Mouse (Mus musculus) hindbrain, postnatal 0 days (tissue): Measurements from ENCODE around the gene Fads3. TPM values are rescaled to one million over a fixed set of nuclear protein-coding genes. Genes with fewer than 3 reads are reported as not detected.

Source experiments
- ATAC-seq: fragments of 200-750 bp; cut with Nextera tagmentation; 2 replicates; pipeline ENCODE4 v1.8.0; 2017; ENCODE audit warnings: mild to moderate bottlenecking, moderate TSS enrichment, moderate library complexity
- DNase-seq: peaks from one replicate; pipeline ENCODE4 v3.0.0-alpha.2; 2015; ENCODE audit warnings: low spot score
- H3K27ac ChIP-seq: fragments of 300-500 bp; sonication (generic); 2 replicates; pipeline ENCODE4 v1.5.1; 2014; ENCODE audit warnings: mild to moderate bottlenecking
- H3K27me3 ChIP-seq: fragments of 300-500 bp; sonication (generic); 2 replicates; pipeline ENCODE4 v1.6.1; 2014; ENCODE audit warnings: low read length, mixed read lengths; ENCODE audit not compliant: insufficient read depth
- H3K36me3 ChIP-seq: fragments of 300-500 bp; sonication (generic); 2 replicates; pipeline ENCODE4 v1.6.1; 2014; ENCODE audit warnings: low read length, mixed read lengths; ENCODE audit not compliant: insufficient read depth
- H3K4me1 ChIP-seq: fragments of 300-500 bp; sonication (generic); 2 replicates; pipeline ENCODE4 v1.6.1; 2014; ENCODE audit warnings: antibody characterized with exemption, low read length, mixed read lengths; ENCODE audit not compliant: insufficient read depth
- H3K4me2 ChIP-seq: fragments of 300-500 bp; sonication (generic); 2 replicates; pipeline ENCODE4 v1.6.1; 2014; ENCODE audit warnings: low read depth, mild to moderate bottlenecking, low read length, moderate library complexity, mixed read lengths
- H3K4me3 ChIP-seq: fragments of 300-500 bp; sonication (generic); 2 replicates; pipeline ENCODE4 v1.5.1; 2014; ENCODE audit warnings: low read length
- H3K9ac ChIP-seq: fragments of 300-500 bp; sonication (generic); replicated peaks from 2 replicates; pipeline ENCODE4 v1.6.1; 2014; ENCODE audit warnings: mild to moderate bottlenecking, low read length, moderate library complexity, mixed read lengths
- H3K9me3 ChIP-seq: fragments of 300-500 bp; sonication (generic); 2 replicates; pipeline ENCODE4 v1.6.1; 2016; ENCODE audit warnings: low read length, mixed read lengths
- CTCF ChIP-seq: IDR thresholded peaks from 2 replicates; pipeline ENCODE4 v1.5.1; 2016; ENCODE audit warnings: antibody characterized with exemption, control low read depth, low read depth
- whole genome bisulfite sequencing: fragments of 180-500 bp; shearing (Covaris S2); extraction: QIAGEN DNeasy Blood & Tissue Kit; methylation state at CpG from one replicate; pipeline ENCODE4 v1.1.7; 2014; 5-methylcytosine and 5-hydroxymethylcytosine counted together
- polyA plus RNA-seq: library from polyadenylated mRNA; unstranded; fragments of >200 nt; fragmentation: Nextera tagmentation; extraction: Ambion mirVana; gene quantifications from 2 replicates; pipeline ENCODE4 v1.2.1, GENCODE M21; 2015
- total RNA-seq: library from RNA; depleted of rRNA; stranded (reverse); fragments of >200 nt; gene quantifications from 2 replicates; pipeline ENCODE4 v1.2.3, GENCODE M21; 2014

The Fads3 gene
- total and polyA plus RNA-seq, 2 experiments from 2014 or later, result 37.4 to 59.0 TPM

DNA sequence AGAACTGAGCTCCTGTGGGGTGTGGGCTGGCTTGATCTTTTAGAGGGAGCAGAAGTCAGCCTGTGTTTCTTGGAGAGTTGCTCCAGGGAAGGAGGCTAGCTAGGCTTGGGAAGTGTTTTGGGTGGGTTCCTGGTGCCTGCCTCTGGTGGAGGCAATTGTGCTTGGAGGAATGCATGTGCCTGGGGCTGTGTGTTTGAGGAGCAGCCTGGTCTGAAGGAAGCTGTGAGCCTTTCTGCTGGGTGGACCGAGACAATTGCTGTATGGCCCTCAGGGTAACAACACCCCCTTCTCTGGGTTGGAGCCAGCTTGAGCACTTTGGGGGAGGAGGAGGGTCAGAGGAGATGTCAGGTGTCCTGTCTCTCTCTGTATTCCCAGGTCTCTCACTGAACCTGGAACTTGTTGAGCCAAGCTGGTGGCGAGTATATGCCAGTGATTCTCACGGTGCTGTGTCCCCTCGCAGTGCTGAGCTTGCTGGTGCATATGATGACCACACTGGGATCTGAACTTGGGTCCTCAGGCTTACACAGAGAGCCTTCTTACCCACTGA is 22.1 kb upstream of the Fads3 start:
- no peak for ATAC-seq
- Histone ChIP-seq H3K4me1 (peaks cover 17% of the 10 kb centered on the region), H3K9ac (peak overlapping the region; percentile 60; the same call in 1 of the 2 replicates), H3K9me3 (no peaks in the 10 kb centered on the region), H3K36me3 (no peaks in the 10 kb centered on the region), H3K27me3 (no peaks in the 10 kb centered on the region), H3K4me2 (peak overlapping the region; percentile 96), H3K27ac (no peak overlapping the region), H3K4me3 (peak overlapping the region; percentile 67)
- TF ChIP-seq CTCF, result no peak
- 72% methylated on average over 4 of the region's 4 CpGs for WGBS
- DNase-seq, result no peak

DNA sequence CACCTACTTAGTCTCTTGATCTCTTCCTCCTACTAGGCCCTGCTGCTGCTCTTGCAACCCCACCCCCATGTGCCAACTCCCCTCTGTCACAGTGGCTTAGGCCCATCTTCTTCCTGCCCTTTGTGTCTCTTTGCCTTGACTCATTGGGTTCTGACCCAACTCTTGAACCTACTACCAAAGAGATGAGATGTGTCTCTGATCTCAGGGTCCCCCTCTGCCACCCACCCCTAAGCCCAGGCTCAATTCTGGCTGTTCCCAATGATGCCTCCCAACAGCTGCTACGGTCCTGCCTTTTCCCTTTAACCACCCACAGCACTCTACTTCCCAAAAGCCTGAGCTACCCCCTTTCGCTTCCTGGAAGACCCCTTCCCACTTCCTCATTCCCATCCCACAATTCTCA is 19.4 kb upstream of the Fads3 start:
- ATAC-seq, result no peak
- 89% methylated on average over 2 of the region's 2 CpGs for WGBS
- Histone ChIP-seq H3K36me3 (no peaks in the 10 kb centered on the region), H3K9ac (no peak overlapping the region), H3K9me3 (no peaks in the 10 kb centered on the region), H3K27ac (no peak overlapping the region; the same call in 1 of the 2 replicates), H3K4me2 (no peak overlapping the region), H3K4me3 (no peak overlapping the region), H3K27me3 (no peaks in the 10 kb centered on the region), H3K4me1 (peaks cover 22% of the 10 kb centered on the region)
- no peak for TF ChIP-seq CTCF
- DNase-seq, result no peak

DNA sequence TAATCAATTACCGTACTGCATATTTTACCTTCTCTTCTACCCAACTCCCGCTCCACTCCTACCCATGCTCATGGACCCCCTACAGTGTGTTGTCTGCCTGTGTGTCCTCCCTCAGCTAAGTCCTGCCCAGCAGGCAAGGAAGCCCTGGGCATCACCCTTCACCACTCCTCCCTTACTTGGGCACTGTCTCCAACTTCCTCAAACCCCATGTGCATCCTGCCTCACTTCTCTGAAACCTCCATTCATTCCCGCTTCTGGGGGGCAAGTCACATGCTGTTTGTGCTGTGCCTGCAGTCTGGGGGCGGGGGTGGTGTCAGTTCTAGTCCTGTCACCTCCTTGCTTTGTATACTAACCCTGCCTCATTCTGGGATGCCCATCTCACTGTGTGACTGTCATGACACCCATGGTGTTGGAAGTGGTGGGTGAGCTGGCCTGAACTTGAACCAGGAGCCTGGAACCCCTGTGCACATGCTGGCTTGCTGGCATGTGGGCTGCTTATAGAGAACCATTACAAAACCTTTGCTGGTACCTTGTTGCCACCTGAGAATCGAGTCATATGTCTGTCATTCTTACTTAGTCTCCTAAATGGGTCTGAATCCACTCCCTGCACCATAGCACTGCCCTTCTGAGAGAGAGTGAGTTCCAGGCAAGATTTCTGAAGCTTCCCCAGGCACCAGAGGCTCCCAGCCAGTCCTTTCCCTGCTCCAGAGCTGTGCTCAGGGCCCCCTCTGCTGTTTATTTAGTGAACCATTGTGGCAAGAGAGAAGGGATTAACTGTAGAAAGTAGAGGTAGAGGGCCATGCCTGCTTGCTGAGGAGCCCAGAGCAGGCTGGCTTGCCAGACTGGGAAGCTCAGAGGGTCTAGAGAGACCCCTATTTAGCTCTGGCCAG is 18.7 kb upstream of the Fads3 start:
- ATAC-seq (peak; percentile 48), DNase-seq (peak; percentile 68)
- no peak overlapping the region; the same call in 1 of the 2 replicates for H3K9ac ChIP-seq
- H3K27me3 ChIP-seq, result no peaks in the 10 kb centered on the region
- H3K4me3 ChIP-seq, result no peak overlapping the region
- no peaks in the 10 kb centered on the region for H3K9me3 ChIP-seq
- H3K4me1 ChIP-seq, result peaks cover 20% of the 10 kb centered on the region
- peak; percentile 60 for TF ChIP-seq CTCF
- 59% methylated on average over 5 of the region's 5 CpGs for WGBS
- peak overlapping the region; percentile 27; the same call in 1 of the 2 replicates for H3K27ac ChIP-seq
- H3K36me3 ChIP-seq, result no peaks in the 10 kb centered on the region
- no peak overlapping the region for H3K4me2 ChIP-seq

DNA sequence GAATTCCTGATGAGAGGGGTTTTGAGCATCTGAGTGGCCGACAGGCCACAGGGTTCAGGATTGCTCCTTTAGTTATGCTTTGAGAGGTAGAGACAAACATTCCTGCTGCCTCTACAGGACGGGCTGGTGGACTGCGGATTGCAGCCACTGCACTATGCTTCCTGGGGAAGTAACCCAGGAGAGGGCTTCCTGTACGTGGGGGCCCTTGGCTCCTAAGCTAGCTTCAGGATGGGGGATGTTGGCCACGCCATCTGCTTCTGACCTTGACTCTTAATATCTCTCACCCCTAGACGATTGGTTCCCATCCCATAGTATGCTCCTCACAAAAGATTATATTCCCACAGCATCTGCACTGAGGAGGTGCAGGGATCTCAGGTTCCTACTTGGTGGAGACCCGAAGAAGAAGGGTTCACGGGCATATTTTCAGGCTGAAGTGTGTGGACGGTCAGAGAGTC is 18.0 kb upstream of the Fads3 start:
- H3K4me2 ChIP-seq, result no peak overlapping the region
- ATAC-seq (no peak), DNase-seq (no peak)
- peaks cover 15% of the 10 kb centered on the region for H3K4me1 ChIP-seq
- H3K9me3 ChIP-seq, result no peaks in the 10 kb centered on the region
- H3K27ac ChIP-seq, result peak overlapping the region; percentile 27; the same call in 1 of the 2 replicates
- TF ChIP-seq CTCF, result peak; percentile 1; the same call in 1 of the 2 replicates
- WGBS, result 67% methylated on average over 9 of the region's 9 CpGs
- H3K27me3 ChIP-seq, result no peaks in the 10 kb centered on the region
- H3K36me3 ChIP-seq, result no peaks in the 10 kb centered on the region
- no peak overlapping the region for H3K9ac ChIP-seq
- H3K4me3 ChIP-seq, result no peak overlapping the region

DNA sequence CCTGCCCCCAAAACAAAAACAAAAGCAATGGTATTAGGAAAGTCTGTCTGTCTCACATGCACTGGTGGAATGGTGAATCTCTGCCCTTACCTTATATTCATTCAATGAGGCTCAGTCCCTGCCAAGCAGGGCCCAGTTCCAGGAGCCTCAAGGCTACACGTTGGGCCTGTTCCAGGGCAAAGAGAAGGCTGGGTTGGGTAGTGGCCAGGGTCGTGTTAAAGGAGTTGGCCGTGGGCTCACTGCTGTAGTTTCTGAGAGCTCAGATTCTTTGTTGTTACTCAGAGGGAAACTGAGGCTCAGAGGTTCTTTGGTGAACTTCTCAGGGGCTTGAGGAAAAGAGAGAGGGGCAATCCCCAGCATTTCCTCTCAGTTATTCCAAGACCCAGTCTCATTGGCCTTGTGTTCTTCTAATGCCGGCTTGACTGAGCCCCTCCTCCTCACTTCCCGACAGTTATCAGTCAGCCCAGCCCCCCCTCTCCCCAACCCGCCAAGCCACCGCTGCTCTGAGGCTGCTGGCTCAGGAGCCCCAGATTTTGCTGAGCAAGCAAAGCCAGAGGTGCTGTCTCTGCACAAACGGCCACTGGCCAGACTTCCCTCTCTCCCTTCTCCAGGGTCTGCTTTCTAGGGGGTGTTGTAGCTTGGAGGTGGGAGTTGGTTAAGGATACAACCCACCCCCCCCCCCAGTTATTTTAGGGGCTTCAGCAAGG is 16.0 kb upstream of the Fads3 start:
- H3K4me1 ChIP-seq, result peaks cover 5% of the 10 kb centered on the region; the same call in 1 of the 2 replicates
- 9% methylated on average over 8 of the region's 8 CpGs for WGBS
- no peak for TF ChIP-seq CTCF
- no peaks in the 10 kb centered on the region for H3K9me3 ChIP-seq
- H3K36me3 ChIP-seq, result 0 out of 2 replicates have a peak, but pooled peaks cover 4% of the 10 kb centered on the region
- peak; percentile 74 for DNase-seq
- H3K27me3 ChIP-seq, result no peaks in the 10 kb centered on the region
- no peak overlapping the region for H3K4me2 ChIP-seq
- H3K4me3 ChIP-seq, result no peak overlapping the region
- no peak overlapping the region for H3K9ac ChIP-seq
- no peak for ATAC-seq
- peak overlapping the region; percentile 60 for H3K27ac ChIP-seq

DNA sequence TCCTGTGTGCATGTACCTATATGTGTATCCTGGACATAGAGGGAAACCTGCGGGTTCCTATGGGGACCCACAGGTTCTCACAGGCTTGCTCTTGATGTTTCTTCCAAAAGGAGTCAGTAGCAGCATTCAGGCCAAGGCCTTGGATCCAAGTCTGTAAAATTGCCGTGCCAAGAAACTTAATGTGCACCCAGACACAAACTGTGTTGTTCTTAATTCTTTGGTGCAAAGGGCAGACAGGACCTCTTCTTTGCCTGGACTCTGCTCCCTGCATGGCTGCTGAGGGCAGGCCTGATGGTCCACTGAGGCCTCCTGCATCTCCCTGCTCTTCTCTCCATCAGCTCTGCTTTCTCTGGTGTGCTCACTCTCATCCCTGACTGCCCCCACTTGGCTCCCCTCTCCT is 11.6 kb upstream of the Fads3 start:
- H3K4me1 ChIP-seq, result peaks cover 5% of the 10 kb centered on the region; the same call in 1 of the 2 replicates
- no peaks in the 10 kb centered on the region for H3K27me3 ChIP-seq
- H3K27ac ChIP-seq, result no peak overlapping the region
- no peak for ATAC-seq
- no peaks in the 10 kb centered on the region for H3K9me3 ChIP-seq
- H3K4me3 ChIP-seq, result no peak overlapping the region
- H3K4me2 ChIP-seq, result no peak overlapping the region
- peaks cover 4% of the 10 kb centered on the region; the same call in 1 of the 2 replicates for H3K36me3 ChIP-seq
- 92% methylated on average over 2 of the region's 2 CpGs for WGBS
- H3K9ac ChIP-seq, result no peak overlapping the region
- TF ChIP-seq CTCF, result no peak
- DNase-seq, result no peak
